Mouse (Mus musculus) forebrain, embryonic 12.5 days (tissue): ENCODE data around the gene Zmynd11. TPM values are rescaled to one million over a fixed set of nuclear protein-coding genes. Genes with fewer than 3 reads are reported as not detected.
A peak's percentile ranks its signal among the peaks of the same experiment; 100 is the strongest.

Experiments
- ATAC-seq: fragments of 200-750 bp; cut with Nextera tagmentation; 2 replicates; pipeline ENCODE4 v1.8.0; 2017; ENCODE audit warnings: moderate TSS enrichment; ENCODE audit not compliant: low FRiP score
- H3K27ac ChIP-seq: fragments of 300-500 bp; sonication (generic); 2 replicates; pipeline ENCODE4 v1.5.1; 2016; ENCODE audit warnings: mild to moderate bottlenecking
- H3K27me3 ChIP-seq: fragments of 300-500 bp; sonication (generic); 2 replicates; pipeline ENCODE4 v1.6.1; 2016; ENCODE audit warnings: mild to moderate bottlenecking
- H3K36me3 ChIP-seq: fragments of 300-500 bp; sonication (generic); replicated peaks from 2 replicates; pipeline ENCODE4 v1.6.1; 2016; ENCODE audit warnings: mild to moderate bottlenecking
- H3K4me1 ChIP-seq: fragments of 300-500 bp; sonication (generic); 2 replicates; pipeline ENCODE4 v1.6.1; 2016
- H3K4me2 ChIP-seq: fragments of 300-500 bp; sonication (generic); 2 replicates; pipeline ENCODE4 v1.6.1; 2016; ENCODE audit warnings: mild to moderate bottlenecking, moderate library complexity
- H3K4me3 ChIP-seq: fragments of 300-500 bp; sonication (generic); replicated peaks from 2 replicates; pipeline ENCODE4 v1.5.1; 2016; ENCODE audit warnings: mild to moderate bottlenecking
- H3K9ac ChIP-seq: fragments of 300-500 bp; sonication (generic); 2 replicates; pipeline ENCODE4 v1.6.1; 2016; ENCODE audit warnings: mild to moderate bottlenecking
- H3K9me3 ChIP-seq: fragments of 300-500 bp; sonication (generic); 2 replicates; pipeline ENCODE4 v1.6.1; 2016
- WGBS: fragments of 180-500 bp; shearing (Covaris S2); methylation state at CpG from one replicate; pipeline ENCODE4 v1.1.7; 2016; 5-methylcytosine and 5-hydroxymethylcytosine counted together
- polyA plus RNA-seq: library from polyadenylated mRNA; unstranded; fragments of >200 nt; fragmentation: Nextera tagmentation; extraction: Ambion mirVana; gene quantifications from 2 replicates; pipeline ENCODE4 v1.2.1, GENCODE M21; 2016

Zmynd11 gene
- polyA plus RNA-seq, 1 experiment from 2014 or later = 166 TPM

DNA sequence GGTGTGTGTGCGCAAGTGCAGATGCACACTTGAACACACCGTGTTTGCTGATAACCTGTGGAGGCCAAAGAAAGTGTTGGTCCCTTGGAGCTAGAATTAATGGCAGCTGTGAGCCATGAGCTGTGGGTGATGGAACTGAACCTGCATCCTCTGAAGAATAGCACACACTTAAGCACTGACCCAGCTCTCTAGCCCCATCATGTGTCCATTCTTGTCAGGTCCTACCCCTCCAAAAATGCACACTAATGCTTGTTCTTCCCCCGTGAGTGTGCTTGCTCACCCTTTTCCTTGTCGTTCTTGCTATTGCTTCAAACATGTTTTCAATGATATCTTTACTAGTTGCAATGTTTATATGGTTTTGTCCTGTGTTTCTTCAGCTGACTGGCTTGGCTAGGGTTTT lies 128.6 kb downstream of the Zmynd11 start:
- peak; percentile 41; the same call in 1 of the 2 replicates for ATAC-seq
- Histone ChIP-seq H3K9me3 (no peaks in the 10 kb centered on the region), H3K4me3 (no peak overlapping the region), H3K27me3 (no peaks in the 10 kb centered on the region), H3K9ac (no peak overlapping the region), H3K4me1 (no peaks in the 10 kb centered on the region), H3K36me3 (no peaks in the 10 kb centered on the region; the same call in 1 of the 2 replicates), H3K4me2 (no peak overlapping the region), H3K27ac (no peak overlapping the region)
- 59% methylated on average over 4 of the region's 4 CpGs for WGBS

DNA sequence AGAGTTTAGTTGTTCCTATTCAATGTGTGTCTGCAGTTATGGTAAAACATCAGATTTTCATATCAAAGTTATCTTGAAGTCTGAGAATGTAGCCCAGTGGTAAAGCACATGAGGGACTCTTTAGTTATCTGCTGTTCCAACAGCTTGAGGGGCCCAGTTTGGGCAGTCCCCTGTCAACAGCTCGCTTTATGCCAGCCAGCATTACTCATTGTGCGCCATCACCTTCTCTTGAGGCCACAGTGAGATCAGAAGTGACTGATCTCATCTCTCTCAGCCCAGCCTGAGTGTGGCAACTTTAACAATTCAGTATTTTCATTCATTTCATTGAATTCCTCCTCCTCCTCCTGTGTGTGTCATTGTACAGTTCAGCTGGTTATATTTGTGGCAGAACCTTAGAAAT lies 129.2 kb downstream of the Zmynd11 start:
- ATAC-seq = no peak
- Histone ChIP-seq H3K27ac (no peak overlapping the region), H3K9ac (no peak overlapping the region), H3K4me3 (no peak overlapping the region), H3K27me3 (no peaks in the 10 kb centered on the region), H3K4me2 (no peak overlapping the region), H3K36me3 (no peaks in the 10 kb centered on the region; the same call in 1 of the 2 replicates), H3K9me3 (no peaks in the 10 kb centered on the region), H3K4me1 (no peaks in the 10 kb centered on the region)
- WGBS = 94% methylated on average over 2 of the region's 2 CpGs
